Mouse (Mus musculus): Measurements from ENCODE around the gene Prkd2. TPM values are rescaled to one million over a fixed set of nuclear protein-coding genes. Genes with fewer than 3 reads are reported as not detected.
A peak's percentile ranks its signal among the peaks of the same experiment; 100 is the strongest.

Gene Prkd2
- polyA plus RNA-seq, 1 experiment from 2014 or later, result 9.9 TPM

- peaks cover 42% of the 10 kb centered on the region for H3K27me3 ChIP-seq
These were observed 52.8 kb downstream of the Prkd2 start for GRCm38 (mm10) chr7:16895511-16895910.

GRCm38 (mm10) chr7:16900526-16900925, 57.8 kb downstream of the Prkd2 start:
- 30% methylated on average over 5 of the region's 5 CpGs for WGBS
- no peak overlapping the region for H3K4me3 ChIP-seq
- peaks cover 43% of the 10 kb centered on the region for H3K27me3 ChIP-seq

More at GRCm38 (mm10) chr7:16895511-16895910, 52.8 kb downstream of the Prkd2 start:
- Histone ChIP-seq H3K4me3 (peak overlapping the region; percentile 28), H3K9ac (no peak overlapping the region), H3K4me1 (replicated peaks) (peaks cover 29% of the 10 kb centered on the region), H3K36me3 (no peaks in the 10 kb centered on the region), H3K9me3 (replicated peaks) (no peaks in the 10 kb centered on the region), H3K27ac (no peak overlapping the region), H3K4me2 (peak overlapping the region; percentile 56)
- ATAC-seq (replicated peaks; ENCODE audit: insufficient number of reproducible peaks, insufficient read depth, low FRiP score, low read depth), result no peak
- 31% methylated on average over 10 of the region's 10 CpGs for WGBS

DNA sequence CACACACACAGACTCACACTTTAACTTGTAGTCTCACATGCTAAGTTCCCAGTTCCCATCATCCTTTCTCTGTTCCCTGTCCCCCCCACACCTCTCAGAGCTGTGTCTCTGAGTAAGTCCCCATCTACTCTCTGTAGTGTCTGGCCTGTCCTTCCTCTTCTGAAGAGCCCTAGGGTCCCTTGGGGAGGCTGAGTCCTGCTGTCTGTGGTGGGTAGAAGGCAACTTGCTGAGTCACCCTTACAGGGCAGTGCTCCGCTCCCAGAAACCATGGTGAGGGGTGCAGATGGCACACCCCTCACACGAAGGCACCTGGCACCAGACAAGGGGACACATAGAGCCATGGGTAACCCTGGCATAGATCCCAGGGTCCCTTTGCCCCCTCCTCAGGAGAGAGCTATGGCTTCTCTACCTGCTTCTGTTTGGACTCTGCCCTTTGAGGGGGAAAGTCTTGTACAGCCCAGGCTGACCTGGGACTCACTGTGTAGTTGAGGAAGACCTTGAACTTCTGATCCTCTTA, 60.8 kb downstream of the Prkd2 start:
- no peaks in the 10 kb centered on the region for H3K36me3 ChIP-seq
- H3K27ac ChIP-seq, result no peak overlapping the region
- no peak for ATAC-seq (replicated peaks; ENCODE audit: insufficient number of reproducible peaks, insufficient read depth, low FRiP score, low read depth)
- no peak overlapping the region for H3K9ac ChIP-seq
- WGBS, result 78% methylated on average over 2 of the region's 2 CpGs
- no peak overlapping the region for H3K4me2 ChIP-seq
- H3K4me1 ChIP-seq (replicated peaks), result peaks cover 40% of the 10 kb centered on the region
- H3K4me3 ChIP-seq, result no peak overlapping the region
- peaks cover 55% of the 10 kb centered on the region for H3K27me3 ChIP-seq
- no peaks in the 10 kb centered on the region for H3K9me3 ChIP-seq (replicated peaks)

More at GRCm38 (mm10) chr7:16900526-16900925, 57.8 kb downstream of the Prkd2 start:
- Histone ChIP-seq H3K4me1 (replicated peaks) (peaks cover 11% of the 10 kb centered on the region), H3K4me2 (no peak overlapping the region), H3K27ac (no peak overlapping the region), H3K36me3 (no peaks in the 10 kb centered on the region), H3K9me3 (replicated peaks) (no peaks in the 10 kb centered on the region), H3K9ac (no peak overlapping the region)
- ATAC-seq (replicated peaks; ENCODE audit: insufficient number of reproducible peaks, insufficient read depth, low FRiP score, low read depth), result no peak

DNA sequence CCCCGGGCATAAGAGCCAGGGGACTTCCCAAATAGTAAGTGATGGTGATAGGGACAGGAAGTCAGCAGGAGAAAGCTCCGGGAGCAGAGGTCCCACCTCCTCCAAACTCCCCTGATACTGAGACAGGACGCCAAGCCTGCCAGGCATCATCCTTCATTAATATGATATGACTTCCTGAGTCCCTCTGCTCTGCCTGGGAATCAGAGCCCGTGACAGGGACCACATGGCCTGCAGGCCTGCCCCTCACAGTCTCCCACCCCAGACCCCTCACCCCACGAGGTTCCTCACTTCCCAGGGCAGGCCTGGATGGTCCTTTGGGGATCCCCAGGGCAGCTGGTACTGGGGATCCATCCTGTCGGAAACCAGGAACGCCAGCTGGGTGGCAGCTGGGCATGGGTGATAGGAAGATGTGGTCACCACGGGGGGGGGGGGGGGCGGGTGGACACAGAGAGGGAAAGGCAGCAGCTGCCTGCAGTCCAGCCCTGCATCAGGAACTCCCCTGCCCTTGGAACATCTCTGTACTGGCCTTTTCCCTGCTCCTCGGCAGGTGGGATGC, 61.5 kb downstream of the Prkd2 start:
- H3K9me3 ChIP-seq (replicated peaks), result no peaks in the 10 kb centered on the region
- no peak overlapping the region for H3K27ac ChIP-seq
- WGBS, result 42% methylated on average over 9 of the region's 10 CpGs
- ATAC-seq (replicated peaks; ENCODE audit: insufficient number of reproducible peaks, insufficient read depth, low FRiP score, low read depth), result no peak; the same call in 1 of the 2 replicates
- no peak overlapping the region for H3K4me3 ChIP-seq
- no peak overlapping the region for H3K4me2 ChIP-seq
- H3K36me3 ChIP-seq, result no peaks in the 10 kb centered on the region
- H3K27me3 ChIP-seq, result peaks cover 62% of the 10 kb centered on the region
- peaks cover 47% of the 10 kb centered on the region for H3K4me1 ChIP-seq (replicated peaks)
- H3K9ac ChIP-seq, result no peak overlapping the region

DNA sequence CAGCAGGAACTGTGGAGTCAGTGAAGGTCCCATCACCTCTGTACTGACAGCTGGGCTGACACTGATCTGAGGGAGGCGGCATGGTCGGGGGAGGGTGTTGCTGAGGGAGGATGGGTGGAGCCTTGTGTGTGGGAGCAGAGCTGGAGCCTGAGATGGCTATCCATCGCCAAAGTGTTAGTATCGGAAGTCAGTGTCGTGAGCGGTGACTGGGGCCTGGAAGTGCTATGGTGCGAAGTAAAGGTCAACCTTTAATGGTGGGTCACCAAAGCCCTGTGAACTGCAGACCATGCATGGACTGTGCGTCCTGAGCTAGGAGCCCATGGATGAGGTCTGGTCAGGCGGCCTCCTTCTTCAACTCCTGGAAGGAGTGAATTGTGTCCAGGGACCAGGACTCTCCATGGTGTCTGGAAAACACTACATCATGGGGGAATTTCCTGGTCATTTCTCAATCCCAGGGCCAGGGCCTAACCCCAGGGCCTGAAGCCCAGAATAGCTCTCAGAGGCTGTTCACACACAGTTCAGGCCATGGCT, 62.9 kb downstream of the Prkd2 start:
- ATAC-seq (replicated peaks; ENCODE audit: insufficient number of reproducible peaks, insufficient read depth, low FRiP score, low read depth), result no peak
- no peak overlapping the region for H3K9ac ChIP-seq
- no peak overlapping the region for H3K4me2 ChIP-seq
- peak overlapping the region; percentile 10 for H3K27ac ChIP-seq
- no peaks in the 10 kb centered on the region for H3K9me3 ChIP-seq (replicated peaks)
- no peak overlapping the region for H3K4me3 ChIP-seq
- H3K4me1 ChIP-seq (replicated peaks), result peaks cover 54% of the 10 kb centered on the region
- no peaks in the 10 kb centered on the region for H3K36me3 ChIP-seq
- WGBS, result 43% methylated on average over 9 of the region's 9 CpGs
- H3K27me3 ChIP-seq, result peaks cover 62% of the 10 kb centered on the region

DNA sequence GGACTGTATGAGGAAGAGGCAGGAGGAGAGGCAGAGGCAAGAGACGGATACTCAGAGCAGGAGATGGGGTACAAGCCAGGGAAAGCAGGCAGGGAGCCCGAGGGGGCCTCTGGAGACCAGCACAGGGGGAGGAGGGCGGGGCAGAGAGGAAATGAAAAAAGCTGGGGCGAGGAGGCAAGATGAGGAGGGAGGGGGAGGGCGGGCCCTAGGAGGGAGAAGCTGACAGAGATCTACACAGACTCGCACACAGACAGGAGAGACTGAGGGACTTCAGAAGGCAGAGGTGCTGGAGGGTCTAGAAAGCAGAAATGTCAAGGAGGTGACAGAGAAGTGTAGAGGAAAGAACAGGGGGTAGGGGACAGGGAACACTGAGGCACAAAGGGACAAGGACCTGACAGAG, 63.6 kb downstream of the Prkd2 start, which contains the start of gene Ptgir:
TSS of gene Ptgir (plus strand) at position 210 of the 400 bp plus-strand sequence.
- Histone ChIP-seq H3K4me3 (no peak within 1 kb of the TSS), H3K27ac (peak within 1 kb of the TSS; percentile 10), H3K36me3 (no peaks in the 10 kb centered on the region), H3K4me2 (peak within 1 kb of the TSS; percentile 25), H3K9ac (no peak within 1 kb of the TSS), H3K9me3 (replicated peaks) (no peaks in the 10 kb centered on the region), H3K4me1 (replicated peaks) (peaks cover 54% of the 10 kb centered on the region), H3K27me3 (peaks cover 63% of the 10 kb centered on the region)
- ATAC-seq (replicated peaks; ENCODE audit: insufficient number of reproducible peaks, insufficient read depth, low FRiP score, low read depth), result no peak
- whole genome bisulfite sequencing, result 34% methylated on average over 6 of the region's 6 CpGs

GRCm38 (mm10) chr7:16906889-16907559, 64.3 kb downstream of the Prkd2 start:
- H3K4me3 ChIP-seq, result no peak overlapping the region
- no peak overlapping the region for H3K27ac ChIP-seq
- peaks cover 54% of the 10 kb centered on the region for H3K4me1 ChIP-seq (replicated peaks)
- no peak overlapping the region for H3K9ac ChIP-seq
- WGBS, result 84% methylated on average over 41 of the region's 41 CpGs
- peaks cover 62% of the 10 kb centered on the region for H3K27me3 ChIP-seq
- H3K4me2 ChIP-seq, result peak overlapping the region; percentile 25
- no peak for ATAC-seq (replicated peaks; ENCODE audit: insufficient number of reproducible peaks, insufficient read depth, low FRiP score, low read depth)
- H3K9me3 ChIP-seq (replicated peaks), result no peaks in the 10 kb centered on the region
- no peaks in the 10 kb centered on the region for H3K36me3 ChIP-seq

DNA sequence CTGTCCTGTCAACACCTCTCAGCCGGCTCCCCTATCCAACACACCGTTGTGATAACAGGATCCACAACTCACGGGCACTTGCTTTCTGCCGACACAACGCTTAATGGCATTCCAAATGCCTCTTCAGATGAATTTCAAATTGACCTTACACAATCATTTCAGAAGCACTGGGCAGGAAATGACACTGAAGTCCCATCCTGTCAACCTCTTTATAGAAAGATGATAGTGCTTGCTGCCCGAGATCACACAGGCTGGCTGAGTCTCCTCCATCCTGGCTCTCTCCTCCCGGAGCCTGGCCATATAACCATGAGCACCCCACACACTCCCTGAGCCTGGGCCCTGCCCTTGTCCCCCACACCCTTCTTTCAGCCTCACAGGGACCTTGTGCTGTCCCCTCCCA, 65.1 kb downstream of the Prkd2 start:
- Histone ChIP-seq H3K9me3 (replicated peaks) (no peaks in the 10 kb centered on the region), H3K27ac (no peak overlapping the region), H3K27me3 (peaks cover 54% of the 10 kb centered on the region), H3K4me3 (no peak overlapping the region), H3K4me2 (peak overlapping the region; percentile 25), H3K9ac (no peak overlapping the region; the same call in 1 of the 2 replicates), H3K4me1 (replicated peaks) (peaks cover 54% of the 10 kb centered on the region), H3K36me3 (no peaks in the 10 kb centered on the region)
- 15% methylated on average over 7 of the region's 7 CpGs for WGBS
- ATAC-seq (replicated peaks; ENCODE audit: insufficient number of reproducible peaks, insufficient read depth, low FRiP score, low read depth), result no peak

- H3K27me3 ChIP-seq, result peaks cover 49% of the 10 kb centered on the region
- H3K4me3 ChIP-seq, result no peak overlapping the region
- H3K27ac ChIP-seq, result no peak overlapping the region
- H3K4me1 ChIP-seq (replicated peaks), result peaks cover 54% of the 10 kb centered on the region
- H3K9me3 ChIP-seq (replicated peaks), result no peaks in the 10 kb centered on the region
- H3K4me2 ChIP-seq, result peak overlapping the region; percentile 25
- no peak overlapping the region; the same call in 1 of the 2 replicates for H3K9ac ChIP-seq
- no peak for ATAC-seq (replicated peaks; ENCODE audit: insufficient number of reproducible peaks, insufficient read depth, low FRiP score, low read depth)
- no peaks in the 10 kb centered on the region for H3K36me3 ChIP-seq
- WGBS, result 26% methylated on average over 11 of the region's 11 CpGs
These were observed 65.7 kb downstream of the Prkd2 start for GRCm38 (mm10) chr7:16908367-16908766.

DNA sequence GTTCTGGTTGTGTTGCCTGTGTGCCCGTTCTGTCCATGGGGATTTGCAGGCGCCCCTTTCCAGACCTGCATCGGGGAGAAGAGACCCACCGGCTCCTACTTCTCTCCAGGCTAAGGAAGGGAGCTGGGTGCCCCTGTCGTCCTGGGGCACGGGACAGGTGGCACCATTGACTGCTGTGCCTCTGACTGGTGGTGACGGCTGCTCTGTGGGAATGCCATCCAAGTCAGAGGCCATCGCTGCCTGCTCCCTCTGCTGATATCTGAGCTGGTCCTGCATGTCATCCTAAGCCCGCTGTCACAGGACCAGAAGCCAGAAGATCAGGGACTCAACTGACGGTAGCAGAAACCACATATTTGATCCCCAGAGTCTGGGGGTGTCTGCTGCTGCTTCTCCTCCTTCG, 66.2 kb downstream of the Prkd2 start:
- H3K9ac ChIP-seq, result no peak overlapping the region
- no peak for ATAC-seq (replicated peaks; ENCODE audit: insufficient number of reproducible peaks, insufficient read depth, low FRiP score, low read depth)
- H3K4me2 ChIP-seq, result peak overlapping the region; percentile 25; the same call in 1 of the 2 replicates
- H3K4me3 ChIP-seq, result no peak overlapping the region
- no peaks in the 10 kb centered on the region for H3K36me3 ChIP-seq
- H3K9me3 ChIP-seq (replicated peaks), result no peaks in the 10 kb centered on the region
- peaks cover 44% of the 10 kb centered on the region for H3K27me3 ChIP-seq
- peaks cover 54% of the 10 kb centered on the region for H3K4me1 ChIP-seq (replicated peaks)
- WGBS, result 39% methylated on average over 11 of the region's 11 CpGs
- H3K27ac ChIP-seq, result no peak overlapping the region

DNA sequence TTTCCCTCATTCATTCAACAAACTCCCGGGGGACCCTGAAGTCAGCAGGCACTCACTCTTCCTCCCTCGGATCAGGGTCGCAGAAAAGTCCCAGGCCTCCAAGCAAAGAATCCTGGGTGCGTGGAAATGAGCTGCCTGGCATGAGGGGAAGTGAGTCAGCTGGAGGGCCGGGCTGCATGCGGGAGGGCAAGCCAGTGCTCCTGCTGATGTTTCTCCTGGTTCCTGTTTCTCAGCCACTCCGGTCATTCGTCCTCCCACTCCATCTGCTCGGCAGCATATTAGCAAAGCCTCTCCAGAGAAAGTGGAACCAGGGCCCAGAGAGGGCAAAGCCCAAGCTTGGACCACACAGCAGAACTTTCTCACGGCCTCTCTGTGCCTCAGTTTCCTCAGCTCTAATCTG, 67.2 kb downstream of the Prkd2 start:
- H3K27me3 ChIP-seq, result peaks cover 44% of the 10 kb centered on the region
- H3K4me3 ChIP-seq, result no peak overlapping the region
- H3K4me2 ChIP-seq, result no peak overlapping the region
- H3K9me3 ChIP-seq (replicated peaks), result no peaks in the 10 kb centered on the region
- peaks cover 5% of the 10 kb centered on the region for H3K36me3 ChIP-seq
- no peak overlapping the region for H3K9ac ChIP-seq
- H3K27ac ChIP-seq, result no peak overlapping the region
- peaks cover 49% of the 10 kb centered on the region for H3K4me1 ChIP-seq (replicated peaks)
- no peak for ATAC-seq (replicated peaks; ENCODE audit: insufficient number of reproducible peaks, insufficient read depth, low FRiP score, low read depth)
- WGBS, result 33% methylated on average over 10 of the region's 10 CpGs

Data from heart, embryonic 15.5 days (tissue).